Mouse (Mus musculus): ENCODE data around the gene Zbtb42.

The Zbtb42 gene

GRCm38 (mm10) chr12:112661327-112661605 is 17.4 kb upstream of the Zbtb42 start:
- in situ Hi-C loops (cut with MboI), result no loop called here

- in situ Hi-C loops (cut with MboI), result no loop called here
Measured at GRCm38 (mm10) chr12:112661851-112662250, 16.8 kb upstream of the Zbtb42 start.

GRCm38 (mm10) chr12:112663303-112663702 is 15.3 kb upstream of the Zbtb42 start:
- in situ Hi-C loops (cut with MboI), result no loop called here

- in situ Hi-C loops (cut with MboI), result no loop called here
Measured at GRCm38 (mm10) chr12:112663716-112664115, 14.9 kb upstream of the Zbtb42 start.

GRCm38 (mm10) chr12:112664124-112664523 is 14.5 kb upstream of the Zbtb42 start:
- in situ Hi-C loops (cut with MboI), result no loop called here

GRCm38 (mm10) chr12:112664656-112665055 is 14.0 kb upstream of the Zbtb42 start:
- in situ Hi-C loops (cut with MboI), result no loop called here

- in situ Hi-C loops (cut with MboI), result no loop called here
Measured at GRCm38 (mm10) chr12:112665445-112665844, 13.2 kb upstream of the Zbtb42 start.

GRCm38 (mm10) chr12:112665881-112666544 is 12.6 kb upstream of the Zbtb42 start:
- in situ Hi-C loops (cut with MboI), result no loop called here

- in situ Hi-C loops (cut with MboI), result no loop called here
Measured at GRCm38 (mm10) chr12:112667619-112668297, 10.9 kb upstream of the Zbtb42 start.

- in situ Hi-C loops (cut with MboI), result no loop called here
Measured at GRCm38 (mm10) chr12:112670718-112671393, 7.8 kb upstream of the Zbtb42 start.

- in situ Hi-C loops (cut with MboI), result no loop called here
Measured at GRCm38 (mm10) chr12:112671891-112672290, 6.7 kb upstream of the Zbtb42 start.

- in situ Hi-C loops (cut with MboI), result no loop called here
Measured at GRCm38 (mm10) chr12:112672744-112673575, 5.7 kb upstream of the Zbtb42 start.

- in situ Hi-C loops (cut with MboI), result no loop called here
Measured at GRCm38 (mm10) chr12:112673576-112674091, 5.0 kb upstream of the Zbtb42 start.

GRCm38 (mm10) chr12:112674132-112675011 is 4.3 kb upstream of the Zbtb42 start, which contains the start of gene Akt1:
Akt1 (minus strand) TSS chr12:112674884.
- in situ Hi-C loops (cut with MboI), result no loop called here

GRCm38 (mm10) chr12:112675245-112676035 is 3.2 kb upstream of the Zbtb42 start:
- in situ Hi-C loops (cut with MboI), result no loop called here

GRCm38 (mm10) chr12:112677076-112677475 is 1.6 kb upstream of the Zbtb42 start:
- in situ Hi-C loops (cut with MboI), result no loop called here

- in situ Hi-C loops (cut with MboI), result no loop called here
Measured at GRCm38 (mm10) chr12:112677943-112678554, 579 bp upstream of the Zbtb42 start.

GRCm38 (mm10) chr12:112679027-112679996 is 684 bp downstream of the Zbtb42 start:
- in situ Hi-C loops (cut with MboI), result no loop called here

- in situ Hi-C loops (cut with MboI), result no loop called here
Measured at GRCm38 (mm10) chr12:112683351-112683750, 4.7 kb downstream of the Zbtb42 start.
